Mouse (Mus musculus): ENCODE results near the gene Hnf4a.

Hnf4a gene

GRCm38 (mm10) chr2:163552518-163552929, 45.9 kb downstream of the Hnf4a start:
- DNase-seq (ENCODE audit: low read depth), result no peak

GRCm38 (mm10) chr2:163554425-163554982, 47.9 kb downstream of the Hnf4a start:
- DNase-seq (ENCODE audit: low read depth), result no peak

GRCm38 (mm10) chr2:163554996-163555395, 48.4 kb downstream of the Hnf4a start:
- DNase-seq (ENCODE audit: low read depth), result no peak

- DNase-seq (ENCODE audit: low read depth), result no peak
These were observed 48.8 kb downstream of the Hnf4a start for GRCm38 (mm10) chr2:163555417-163555816.

- no peak for DNase-seq (ENCODE audit: low read depth)
These were observed 51.9 kb downstream of the Hnf4a start for GRCm38 (mm10) chr2:163558548-163558947.

GRCm38 (mm10) chr2:163559236-163559635, 52.6 kb downstream of the Hnf4a start:
- DNase-seq (ENCODE audit: low read depth), result no peak

GRCm38 (mm10) chr2:163560247-163560646, 53.6 kb downstream of the Hnf4a start:
- DNase-seq (ENCODE audit: low read depth), result no peak

GRCm38 (mm10) chr2:163561258-163561948, 54.8 kb downstream of the Hnf4a start:
- DNase-seq (ENCODE audit: low read depth), result no peak

- no peak for DNase-seq (ENCODE audit: low read depth)
These were observed 58.0 kb downstream of the Hnf4a start for GRCm38 (mm10) chr2:163564646-163565045.

- no peak for DNase-seq (ENCODE audit: low read depth)
These were observed 67.7 kb downstream of the Hnf4a start for GRCm38 (mm10) chr2:163574321-163574720.

GRCm38 (mm10) chr2:163575248-163575647, 68.6 kb downstream of the Hnf4a start:
- DNase-seq (ENCODE audit: low read depth), result no peak

- no peak for DNase-seq (ENCODE audit: low read depth)
These were observed 71.4 kb downstream of the Hnf4a start for GRCm38 (mm10) chr2:163577986-163578385.

- no peak for DNase-seq (ENCODE audit: low read depth)
These were observed 73.7 kb downstream of the Hnf4a start for GRCm38 (mm10) chr2:163580069-163580945.

- no peak for DNase-seq (ENCODE audit: low read depth)
These were observed 76.8 kb downstream of the Hnf4a start for GRCm38 (mm10) chr2:163583226-163584087.

GRCm38 (mm10) chr2:163584088-163584426, 77.4 kb downstream of the Hnf4a start:
- no peak for DNase-seq (ENCODE audit: low read depth)

- DNase-seq (ENCODE audit: low read depth), result peak; percentile 77
These were observed 80.0 kb downstream of the Hnf4a start for GRCm38 (mm10) chr2:163586384-163587261.

GRCm38 (mm10) chr2:163587506-163587905, 80.9 kb downstream of the Hnf4a start:
- DNase-seq (ENCODE audit: low read depth), result no peak

- DNase-seq (ENCODE audit: low read depth), result no peak
These were observed 83.6 kb downstream of the Hnf4a start for GRCm38 (mm10) chr2:163590211-163590610.

GRCm38 (mm10) chr2:163590996-163591395, 84.4 kb downstream of the Hnf4a start:
- DNase-seq (ENCODE audit: low read depth), result no peak

- DNase-seq (ENCODE audit: low read depth), result peak; percentile 46
These were observed 85.5 kb downstream of the Hnf4a start for GRCm38 (mm10) chr2:163592084-163592483.
